Mouse (Mus musculus) erythroid progenitor cell, adult 5-6 weeks (primary cell): ENCODE results near the gene Ctsa. TPM values are rescaled to one million over a fixed set of nuclear protein-coding genes. Genes with fewer than 3 reads are reported as not detected.
"Not testable (repeated sequence)": the region's sequence is repeated elsewhere in the genome, so short reads cannot be mapped to it uniquely, and the experiment has no call there.

ENCODE experiments used
- ATAC-seq: replicated peaks from 2 replicates; pipeline ENCODE4 v1.8.0; 2016; ENCODE audit warnings: moderate number of reproducible peaks, mild to moderate bottlenecking, moderate TSS enrichment, inconsistent platforms; ENCODE audit not compliant: poor library complexity, low FRiP score, severe bottlenecking
- total RNA-seq, 2 experiments: library from RNA; stranded (forward) in 1 of 2; stranded (reverse) in 1 of 2; fragments of 150-400 nt in 1 of 2; fragments of 186-747, 209-891 nt in 1 of 2; gene quantifications; 2 replicates each; pipeline versions ENCODE4 v1.2.3 to v1.2.4; 2015 to 2017; ENCODE audit warnings: low replicate concordance in 2 of 2

The Ctsa gene
- total RNA-seq (2015; ENCODE audit: low replicate concordance): 34.0 and 35.3 TPM in 2 replicates
- 38.9 and 43.0 TPM in 2 replicates for total RNA-seq (2017; ENCODE audit: low replicate concordance)

DNA sequence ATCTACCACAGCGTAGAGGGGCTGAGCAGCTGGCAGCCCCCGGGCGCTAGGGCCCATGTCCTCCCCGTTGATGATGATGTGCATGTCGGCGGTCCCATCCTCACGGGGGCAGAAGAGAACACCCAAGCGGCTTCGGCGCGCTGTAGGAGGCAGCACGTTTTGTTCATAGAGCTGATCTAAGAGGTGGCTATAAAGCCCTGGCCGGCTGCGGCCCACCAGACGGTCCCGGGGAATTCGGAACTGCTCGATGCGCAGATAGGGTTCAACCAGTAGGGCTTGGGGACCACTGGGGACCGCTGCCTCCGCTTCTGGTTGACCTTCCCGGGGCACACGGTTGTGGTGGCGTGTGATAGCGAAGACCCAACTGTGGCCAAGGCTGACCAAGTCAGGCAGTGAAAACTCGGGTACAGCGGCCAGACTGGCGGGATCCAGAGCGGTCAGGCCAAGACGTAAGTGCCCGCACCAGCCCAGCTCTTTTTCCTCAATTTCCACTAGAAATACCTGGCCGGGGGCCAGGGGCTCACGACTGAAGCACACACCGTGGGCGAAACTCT is at the start of gene Ctsa:
Gene Ctsa (plus strand): TSS at position 126 of the 554 bp plus-strand sequence.
- peak; percentile 72 for ATAC-seq

DNA sequence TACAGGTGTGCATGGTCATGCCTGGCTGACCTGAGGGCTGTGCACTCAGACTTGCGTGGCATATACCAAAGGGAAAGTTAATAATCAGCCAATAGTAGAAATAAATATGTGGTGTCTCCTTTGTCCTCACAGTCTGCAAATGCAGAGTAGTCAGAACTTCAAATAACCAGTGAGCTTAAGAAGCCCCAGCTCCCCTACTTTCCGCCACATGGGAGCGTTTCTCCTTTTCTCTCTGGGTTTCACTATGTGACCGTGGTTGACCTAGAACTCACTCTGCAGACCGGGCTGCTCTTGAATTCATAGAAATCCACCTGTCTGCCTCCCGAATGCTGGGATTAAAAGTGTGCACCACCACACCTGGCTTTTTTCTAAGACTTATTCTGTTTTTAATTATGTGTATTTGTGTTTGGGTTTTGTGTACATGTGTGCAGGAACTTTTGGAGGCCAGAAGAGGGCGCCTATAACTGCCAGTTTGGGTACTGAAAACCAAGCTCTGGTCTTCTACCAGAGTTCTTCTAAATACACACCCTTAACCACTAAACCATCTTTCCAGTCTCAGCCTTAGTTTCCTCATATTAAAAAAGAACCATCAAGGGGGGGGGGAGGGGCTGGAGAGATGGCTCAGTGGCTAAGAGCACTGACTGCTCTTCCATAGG is 48.6 kb upstream of the Ctsa start:
- ATAC-seq: no peak

DNA sequence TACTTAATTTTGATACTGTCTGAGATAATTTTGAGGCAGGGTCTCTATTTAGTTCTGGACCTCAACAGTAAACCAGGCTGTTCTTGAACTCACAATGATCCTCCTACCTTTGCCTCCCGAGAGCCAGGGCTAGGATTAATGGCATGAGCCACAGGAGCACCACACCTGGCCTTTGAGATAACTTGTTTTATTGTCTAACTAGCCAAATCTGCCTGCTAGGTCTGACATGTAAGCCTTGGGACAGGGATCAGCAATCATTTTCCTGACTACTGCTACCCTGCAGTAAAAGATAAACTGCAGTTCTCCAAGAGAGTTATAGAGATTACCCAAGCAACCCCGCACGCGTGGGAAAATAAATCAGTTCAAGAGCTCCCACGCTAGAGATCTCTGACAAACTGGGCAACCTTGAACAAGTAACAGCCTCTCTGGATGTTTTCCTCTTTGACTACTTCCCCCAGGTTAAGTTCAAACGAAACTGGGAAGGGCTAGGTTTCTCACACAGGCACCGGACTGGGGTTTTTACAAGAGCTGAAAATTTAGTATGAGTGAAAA is 47.7 kb upstream of the Ctsa start:
- ATAC-seq: no peak

DNA sequence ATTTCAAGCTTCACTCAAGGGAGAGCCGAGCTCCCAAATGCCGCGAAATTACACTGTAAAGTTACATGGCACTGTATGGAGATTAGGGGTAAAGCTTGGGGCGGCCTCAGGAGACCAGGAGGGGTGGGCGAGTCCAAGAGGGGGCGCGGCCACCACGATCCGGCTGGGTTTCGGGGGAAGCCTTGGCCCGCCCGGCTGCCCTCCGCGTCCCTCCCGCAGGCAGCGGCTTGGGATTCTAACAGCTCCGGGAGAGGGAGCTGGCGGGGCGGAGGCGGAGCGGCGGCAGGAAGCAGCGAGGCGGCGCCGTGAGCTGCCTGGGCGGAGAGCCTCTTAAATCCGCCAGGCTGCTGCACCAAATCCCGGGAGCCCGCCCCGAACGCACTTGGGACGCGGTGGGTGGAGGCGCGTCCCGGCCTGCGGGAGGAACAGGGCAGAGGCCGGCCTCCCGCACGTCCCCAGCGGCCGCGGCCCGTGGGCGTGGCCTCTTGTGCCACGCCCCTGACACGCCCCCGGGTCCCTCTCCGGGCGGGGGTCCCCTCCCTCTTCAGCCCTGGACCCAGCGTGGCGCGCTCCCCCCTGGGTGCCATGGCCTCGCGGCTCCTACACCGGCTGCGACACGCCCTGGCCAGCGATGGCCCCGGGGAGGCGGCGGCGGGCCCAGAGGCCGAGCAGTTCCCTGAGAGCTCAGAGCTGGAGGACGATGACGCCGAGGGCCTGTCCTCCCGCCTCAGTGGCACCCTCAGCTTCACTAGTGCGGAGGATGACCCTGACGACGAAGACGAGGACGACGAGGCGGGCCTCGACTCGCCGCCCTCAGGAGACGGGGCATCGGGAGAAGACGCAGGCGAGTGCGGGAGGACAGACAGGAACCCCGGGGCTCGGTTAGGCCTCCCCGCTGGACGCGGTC is 46.9 kb upstream of the Ctsa start, which contains the start of gene Snx21:
Gene Snx21 (plus strand): TSS at position 343 of the 907 bp plus-strand sequence.
- ATAC-seq: peak; percentile 84

DNA sequence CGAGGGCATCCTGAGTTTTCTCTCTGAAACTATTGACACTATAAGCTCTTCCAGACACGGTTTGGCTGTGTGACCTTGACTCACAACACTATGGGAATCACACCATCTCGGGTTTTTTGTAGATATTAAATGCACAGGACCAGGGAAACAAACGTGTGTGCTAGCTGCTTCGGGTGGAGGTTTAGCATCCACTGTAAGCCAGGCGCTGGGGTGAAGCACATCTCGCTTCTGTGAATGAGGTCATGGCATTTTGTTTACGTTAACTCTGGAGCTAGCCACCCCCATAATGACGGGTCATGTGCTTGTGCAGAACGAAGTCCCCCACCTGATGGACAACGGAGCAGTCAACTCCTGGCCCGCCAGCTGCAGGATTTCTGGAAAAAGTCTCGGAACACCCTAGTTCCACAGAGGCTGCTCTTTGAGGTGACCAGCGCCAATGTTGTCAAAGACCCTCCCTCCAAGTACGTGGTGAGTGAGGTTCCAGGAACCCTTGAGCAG is 46.2 kb upstream of the Ctsa start:
- ATAC-seq: no peak

GRCm38 (mm10) chr2:164787032-164787431 is 45.6 kb upstream of the Ctsa start:
- ATAC-seq: no peak

DNA sequence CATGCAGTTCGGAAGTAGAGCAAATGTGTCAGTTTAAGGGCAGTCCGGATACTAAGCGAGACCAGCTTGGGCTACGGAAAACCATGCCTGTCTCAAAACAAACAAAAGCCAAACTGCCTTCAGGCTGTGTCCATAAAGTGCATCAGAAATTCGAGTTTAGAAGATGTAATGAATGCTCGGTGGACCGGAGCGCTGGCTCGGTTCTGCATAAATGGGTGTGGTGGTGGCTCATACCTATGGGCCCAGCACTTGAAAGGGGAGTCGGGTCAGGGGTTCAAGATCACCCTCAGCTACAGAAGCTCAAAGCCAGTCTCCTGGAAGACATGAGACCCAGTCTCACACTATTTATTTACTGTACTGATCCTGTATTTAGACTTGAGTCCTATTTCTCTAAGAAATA is 44.9 kb upstream of the Ctsa start:
- ATAC-seq: no peak

GRCm38 (mm10) chr2:164788411-164788810 is 44.3 kb upstream of the Ctsa start:
- ATAC-seq: no peak

GRCm38 (mm10) chr2:164790451-164790850 is 42.2 kb upstream of the Ctsa start:
- ATAC-seq: no peak

GRCm38 (mm10) chr2:164791841-164792261 is 40.8 kb upstream of the Ctsa start:
- ATAC-seq: no peak

DNA sequence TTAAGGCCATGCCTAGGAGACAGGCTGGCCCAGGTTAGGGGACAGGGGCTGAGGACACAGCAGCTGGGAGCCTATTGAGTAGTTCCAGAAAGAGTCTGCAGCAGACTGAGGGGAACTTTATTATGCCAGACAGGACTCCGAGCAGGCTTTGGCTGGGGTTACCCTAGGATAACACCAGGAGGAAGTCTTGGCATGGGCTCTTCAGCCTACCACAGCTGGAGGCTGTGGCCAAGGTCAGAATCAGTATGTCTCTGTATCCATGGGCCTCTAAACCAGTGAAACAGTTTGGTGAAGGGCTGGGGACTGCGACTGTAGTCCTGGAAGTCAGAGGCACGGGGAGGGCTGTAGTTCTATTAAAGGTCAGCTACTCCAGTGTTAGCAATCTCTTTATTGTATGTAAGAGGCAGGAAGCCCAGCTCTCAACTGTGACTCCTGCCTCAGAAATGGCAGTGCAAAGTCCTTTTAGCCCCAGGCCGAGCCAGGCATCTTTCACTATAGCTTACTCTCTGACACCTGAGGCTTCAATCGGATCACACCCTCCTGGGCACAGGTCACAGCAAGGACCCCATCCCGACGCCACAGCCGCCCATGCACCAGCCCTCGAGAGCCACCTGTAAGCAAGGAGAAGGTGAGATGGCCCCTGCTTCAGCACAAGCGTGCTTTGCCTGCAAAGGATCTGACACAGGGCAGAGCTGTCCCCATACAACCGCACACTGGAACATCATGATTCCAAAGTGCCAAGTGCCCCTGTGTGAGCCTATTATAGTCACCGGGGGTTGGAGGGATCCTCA is 40.1 kb upstream of the Ctsa start:
- no peak for ATAC-seq

GRCm38 (mm10) chr2:164793236-164793635 is 39.4 kb upstream of the Ctsa start:
- ATAC-seq: peak; percentile 67

GRCm38 (mm10) chr2:164793772-164794171 is 38.9 kb upstream of the Ctsa start:
- ATAC-seq: no peak

DNA sequence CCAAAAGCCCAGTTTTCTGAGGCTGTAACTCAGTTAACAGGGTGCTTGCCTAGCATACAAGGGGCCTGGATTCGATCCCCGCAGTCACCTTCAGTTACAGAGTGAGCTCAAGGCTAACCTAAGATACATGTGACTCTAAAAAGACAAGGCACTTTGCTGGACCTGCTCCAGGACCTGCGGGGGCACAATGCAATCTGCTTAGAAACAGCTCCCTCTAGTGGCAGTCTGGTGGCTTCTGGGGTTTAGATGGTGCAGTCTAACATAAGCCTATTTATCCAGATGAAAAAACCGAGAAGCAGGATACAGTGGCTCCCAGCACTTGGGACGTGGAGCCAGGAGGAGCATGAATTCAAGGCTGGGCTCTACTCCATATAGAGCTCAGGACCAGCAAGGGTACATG is 38.4 kb upstream of the Ctsa start:
- ATAC-seq: peak; percentile 81

GRCm38 (mm10) chr2:164795868-164796267 is 36.8 kb upstream of the Ctsa start:
- no peak for ATAC-seq

DNA sequence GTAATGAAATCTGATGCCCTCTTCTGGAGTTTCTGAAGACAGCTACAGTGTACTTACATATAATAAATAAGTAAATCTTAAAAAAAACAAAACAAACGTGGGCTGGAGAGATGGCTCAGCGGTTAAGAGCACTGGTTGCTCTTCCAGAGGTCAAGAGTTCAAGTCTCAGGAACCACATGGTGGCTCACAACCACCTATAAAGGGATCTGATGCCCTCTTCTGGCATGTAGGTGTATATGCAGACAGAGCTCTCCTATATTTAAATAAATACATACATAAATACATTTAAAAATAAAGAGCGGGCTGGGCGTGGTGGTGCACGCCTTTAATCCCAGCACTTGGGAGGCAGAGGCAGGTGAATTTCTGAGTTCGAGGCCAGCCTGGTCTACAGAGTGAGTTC is 34.1 kb upstream of the Ctsa start:
- not testable (repeated sequence) for ATAC-seq

DNA sequence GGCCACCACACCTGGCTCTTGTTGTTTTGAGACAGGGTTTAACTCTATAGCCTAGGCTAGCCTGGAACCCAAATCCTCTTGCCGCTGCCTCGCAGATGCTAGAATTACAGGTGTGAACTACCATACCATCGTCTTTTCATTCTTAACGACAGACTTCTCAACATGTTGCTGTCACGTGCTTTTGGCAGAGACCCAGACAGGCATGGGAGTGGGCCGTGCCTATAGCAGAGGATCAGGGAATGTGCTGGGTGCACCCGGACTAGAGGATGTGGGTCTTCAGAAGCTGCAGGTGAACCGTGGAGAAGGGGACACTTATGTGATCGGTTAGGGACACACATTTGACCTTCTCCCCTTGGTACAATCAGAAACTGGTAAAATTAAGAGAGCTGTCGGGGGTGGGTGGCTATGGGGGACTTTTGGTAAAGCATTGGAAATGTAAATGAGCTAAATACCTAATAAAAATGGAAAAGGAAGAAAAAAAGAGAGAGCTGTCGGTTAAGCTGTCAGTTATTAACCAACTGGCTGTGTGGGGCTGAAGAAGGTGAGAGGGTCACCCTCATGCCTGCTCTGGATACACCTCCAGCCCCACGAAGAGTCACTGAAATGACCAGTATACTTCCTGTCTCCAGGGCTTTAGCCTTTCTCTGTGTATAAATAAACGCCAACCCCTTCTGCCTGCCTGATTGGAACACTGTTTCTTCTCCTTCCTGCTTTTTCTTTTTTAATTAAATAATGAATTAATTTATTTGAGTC is 32.2 kb upstream of the Ctsa start:
- ATAC-seq: no peak

- ATAC-seq: no peak
Measured at GRCm38 (mm10) chr2:164803201-164803920, 29.3 kb upstream of the Ctsa start.
